ENCODE assay signal across 8 mouse cellular contexts in genomic region chr2:84956274-84956673, GRCm38 (mm10). TPM values are rescaled to one million over a fixed set of nuclear protein-coding genes. Genes with fewer than 3 reads are reported as not detected.
DNase-seq lines count a peak whose midpoint lies in the region; TF ChIP-seq lines count a peak whose summit lies in the region.

No protein-coding gene starts in this region.

- H3K36me3 ChIP-seq in E14TG2a.4 (ENCODE audit: insufficient read depth, low read length) = 0 out of 2 replicates have a peak, but pooled peaks cover 3% of the 10 kb centered on the region

- H3K4me3 ChIP-seq in E14TG2a.4 (replicated peaks; ENCODE audit: low read length) = no peak overlapping the region

- peak; percentile 98 for TF ChIP-seq CTCF in E14TG2a.4 (conservative IDR thresholded peaks at IDR 0.05; ENCODE audit: low read length)

- DNase-seq in A20 (ENCODE audit: low read depth, low spot score) = peak; percentile 91
- peak; percentile 45 for DNase-seq in c-Kit-positive CD71-positive TER-119-positive erythroid progenitor cells, embryonic 14.5 days (ENCODE audit: low spot score)
- DNase-seq in gastrocnemius, postnatal 4 days (ENCODE audit: low spot score in 2 of 2) = peak; percentile 31 to 55
- peak; percentile 63 to 67 for DNase-seq in kidney, postnatal 4 days
- peak; percentile 39 to 52 for DNase-seq in lung, adult 18-20 months
- peak; percentile 69 for DNase-seq in retina, embryonic 14.5 days (ENCODE audit: low spot score)
- peak; percentile 17 to 46 for DNase-seq in urinary bladder, postnatal 36 days (ENCODE audit: low spot score in 2 of 2)

- no peaks in the 10 kb centered on the region for H3K9me3 ChIP-seq in E14TG2a.4 (ENCODE audit: low read length)

- H3K4me1 ChIP-seq in E14TG2a.4 (replicated peaks; ENCODE audit: low read depth, low read length) = no peaks in the 10 kb centered on the region

- H3K27me3 ChIP-seq in E14TG2a.4 (ENCODE audit: insufficient read depth, low read length) = no peaks in the 10 kb centered on the region

RNA-seq across cellular contexts. Expression of gene Slc43a3, which starts 19.9 kb away (rescaled TPM):
- total RNA-seq in gastrocnemius, postnatal 4 days (2021) = 10 to 100 TPM; 29.4 to 29.7 TPM

RNA-seq across cellular contexts. Expression of gene Prg2, which starts 24.0 kb away (rescaled TPM):
- total RNA-seq in gastrocnemius, postnatal 4 days (2021) = not detected

RNA-seq across cellular contexts. Expression of gene Prg3, which starts 31.7 kb away (rescaled TPM):
- total RNA-seq in gastrocnemius, postnatal 4 days (2021) = not detected

Comparison
In these comparisons a context has a peak if more than half of its experiments do, and no peak if none do; other contexts are left out.
1. DNase-seq: peak in every context shown above with its lines; median percentile 91 in A20; 69 in retina, embryonic 14.5 days; 65 in kidney, postnatal 4 days; 46 in lung, adult 18-20 months; 45 in c-Kit-positive CD71-positive TER-119-positive erythroid progenitor cells, embryonic 14.5 days; 43 in gastrocnemius, postnatal 4 days; 32 in urinary bladder, postnatal 36 days.